Mouse (Mus musculus): ENCODE data around the gene Pik3ca. TPM values are rescaled to one million over a fixed set of nuclear protein-coding genes. Genes with fewer than 3 reads are reported as not detected.

Gene Pik3ca
- polyA plus RNA-seq, 1 experiment = 45.1 TPM

GRCm38 (mm10) chr3:32372470-32372869 lies 25.0 kb upstream of the Pik3ca start:
- Histone ChIP-seq H3K27ac (ENCODE audit: insufficient read depth, low read length) (no peak overlapping the region), H3K4me1 (ENCODE audit: control insufficient read depth, insufficient read depth, low read length) (peaks cover 7% of the 10 kb centered on the region; the same call in 1 of the 2 replicates), H3K4me3 (ENCODE audit: insufficient read depth, low read length) (no peak overlapping the region)
- no peak for TF ChIP-seq POLR2A (IDR thresholded peaks at IDR 0.05; ENCODE audit: low read depth, low read length)
- TF ChIP-seq CTCF (IDR thresholded peaks at IDR 0.05; ENCODE audit: borderline replicate concordance, insufficient read depth, low read length) = no peak

DNA sequence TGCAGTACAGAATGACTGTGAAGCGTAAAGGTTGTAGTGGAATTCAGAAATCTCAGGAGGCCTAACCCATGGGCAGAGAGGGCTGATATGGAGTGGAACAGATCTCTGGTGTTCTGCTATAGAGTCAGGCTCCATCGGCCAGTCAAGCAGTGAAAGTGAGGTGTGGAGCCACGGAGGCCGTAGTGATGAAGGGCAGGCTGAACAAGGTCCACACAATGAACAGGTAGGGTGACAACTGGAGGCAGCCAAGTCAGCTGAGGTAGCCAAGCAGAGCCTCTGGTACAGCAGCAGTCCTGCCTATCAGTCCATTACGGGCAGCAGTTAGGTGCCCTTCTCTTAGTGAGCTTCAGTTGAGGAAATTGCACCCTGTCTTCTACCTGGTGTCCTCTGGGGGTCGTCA lies 24.2 kb upstream of the Pik3ca start:
- H3K27ac ChIP-seq (ENCODE audit: insufficient read depth, low read length) = no peak overlapping the region
- peaks cover under 1% of the 10 kb centered on the region; the same call in 1 of the 2 replicates for H3K4me1 ChIP-seq (ENCODE audit: control insufficient read depth, insufficient read depth, low read length)
- H3K4me3 ChIP-seq (ENCODE audit: insufficient read depth, low read length) = no peak overlapping the region
- TF ChIP-seq POLR2A (IDR thresholded peaks at IDR 0.05; ENCODE audit: low read depth, low read length) = no peak
- no peak for TF ChIP-seq CTCF (IDR thresholded peaks at IDR 0.05; ENCODE audit: borderline replicate concordance, insufficient read depth, low read length)

GRCm38 (mm10) chr3:32379891-32380290 lies 17.6 kb upstream of the Pik3ca start:
- H3K4me1 ChIP-seq (ENCODE audit: control insufficient read depth, insufficient read depth, low read length) = no peaks in the 10 kb centered on the region
- TF ChIP-seq CTCF (IDR thresholded peaks at IDR 0.05; ENCODE audit: borderline replicate concordance, insufficient read depth, low read length) (peak; percentile 46; the same call in 1 of the 2 replicates), POLR2A (IDR thresholded peaks at IDR 0.05; ENCODE audit: low read depth, low read length) (no peak)
- no peak overlapping the region for H3K4me3 ChIP-seq (ENCODE audit: insufficient read depth, low read length)
- H3K27ac ChIP-seq (ENCODE audit: insufficient read depth, low read length) = no peak overlapping the region

DNA sequence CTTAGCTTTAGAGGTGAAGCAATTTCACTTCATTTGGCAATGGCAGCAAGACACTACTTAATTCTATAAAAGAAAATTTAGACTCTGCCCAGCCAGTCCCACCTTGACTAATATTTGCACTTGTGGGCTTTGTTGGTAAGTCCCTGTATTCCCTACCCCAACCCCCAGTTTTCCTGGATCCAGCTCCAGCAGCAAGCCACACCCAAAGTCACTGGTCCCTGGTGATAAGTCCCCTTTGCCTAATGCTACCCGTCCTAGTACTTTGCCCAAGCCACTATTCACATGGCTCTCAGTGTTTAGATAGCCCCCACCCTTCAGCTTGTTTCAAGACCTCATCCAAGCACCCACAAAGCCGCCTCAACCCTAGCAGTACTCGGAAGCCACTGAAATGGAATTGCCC lies 15.9 kb upstream of the Pik3ca start:
- no peak for TF ChIP-seq CTCF (IDR thresholded peaks at IDR 0.05; ENCODE audit: borderline replicate concordance, insufficient read depth, low read length)
- TF ChIP-seq POLR2A (IDR thresholded peaks at IDR 0.05; ENCODE audit: low read depth, low read length) = no peak
- Histone ChIP-seq H3K27ac (ENCODE audit: insufficient read depth, low read length) (no peak overlapping the region), H3K4me1 (ENCODE audit: control insufficient read depth, insufficient read depth, low read length) (no peaks in the 10 kb centered on the region), H3K4me3 (ENCODE audit: insufficient read depth, low read length) (no peak overlapping the region)

DNA sequence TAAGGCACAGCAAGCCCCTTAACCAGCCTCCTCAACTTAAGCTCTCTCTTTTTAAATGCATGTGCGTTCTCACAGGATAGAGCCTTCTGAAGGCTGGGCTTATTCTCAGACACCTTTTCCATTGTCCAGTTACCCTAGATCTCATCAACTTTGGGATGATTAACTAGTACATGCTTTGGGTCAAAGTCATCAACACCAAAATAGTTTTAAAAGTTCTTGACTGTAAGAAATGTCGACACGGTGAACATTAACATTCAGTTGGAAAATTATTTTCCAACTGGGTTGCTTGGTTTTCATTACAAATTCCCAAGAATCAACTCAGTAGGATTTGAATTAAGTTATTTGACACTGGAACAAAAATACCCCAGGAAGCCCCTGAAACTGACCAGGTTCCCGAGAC lies 4.6 kb upstream of the Pik3ca start:
- Histone ChIP-seq H3K4me3 (ENCODE audit: insufficient read depth, low read length) (no peak overlapping the region), H3K27ac (ENCODE audit: insufficient read depth, low read length) (no peak overlapping the region), H3K4me1 (ENCODE audit: control insufficient read depth, insufficient read depth, low read length) (no peaks in the 10 kb centered on the region)
- TF ChIP-seq POLR2A (IDR thresholded peaks at IDR 0.05; ENCODE audit: low read depth, low read length) (no peak), CTCF (IDR thresholded peaks at IDR 0.05; ENCODE audit: borderline replicate concordance, insufficient read depth, low read length) (no peak)

DNA sequence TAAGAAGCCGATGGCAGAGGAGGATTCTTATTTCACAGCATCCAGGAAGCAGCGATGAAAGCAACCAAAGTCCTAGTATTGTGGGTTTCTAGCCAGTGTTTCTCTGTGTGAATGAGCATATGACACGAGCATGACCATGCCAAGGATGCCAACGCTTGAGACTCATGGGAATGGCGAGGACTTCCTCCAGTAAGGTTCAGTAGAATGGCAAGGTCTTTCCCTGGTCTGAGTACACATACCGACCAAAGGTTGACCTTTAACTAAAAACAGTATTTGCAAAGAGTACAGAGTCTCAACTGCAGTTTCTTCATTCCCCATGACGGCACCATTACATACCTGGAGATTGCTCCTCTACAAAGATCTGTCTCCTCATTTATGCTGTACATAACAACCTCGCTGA lies 3.5 kb upstream of the Pik3ca start:
- Histone ChIP-seq H3K27ac (ENCODE audit: insufficient read depth, low read length) (no peak overlapping the region), H3K4me3 (ENCODE audit: insufficient read depth, low read length) (no peak overlapping the region), H3K4me1 (ENCODE audit: control insufficient read depth, insufficient read depth, low read length) (no peaks in the 10 kb centered on the region)
- TF ChIP-seq POLR2A (IDR thresholded peaks at IDR 0.05; ENCODE audit: low read depth, low read length) (no peak), CTCF (IDR thresholded peaks at IDR 0.05; ENCODE audit: borderline replicate concordance, insufficient read depth, low read length) (no peak)

DNA sequence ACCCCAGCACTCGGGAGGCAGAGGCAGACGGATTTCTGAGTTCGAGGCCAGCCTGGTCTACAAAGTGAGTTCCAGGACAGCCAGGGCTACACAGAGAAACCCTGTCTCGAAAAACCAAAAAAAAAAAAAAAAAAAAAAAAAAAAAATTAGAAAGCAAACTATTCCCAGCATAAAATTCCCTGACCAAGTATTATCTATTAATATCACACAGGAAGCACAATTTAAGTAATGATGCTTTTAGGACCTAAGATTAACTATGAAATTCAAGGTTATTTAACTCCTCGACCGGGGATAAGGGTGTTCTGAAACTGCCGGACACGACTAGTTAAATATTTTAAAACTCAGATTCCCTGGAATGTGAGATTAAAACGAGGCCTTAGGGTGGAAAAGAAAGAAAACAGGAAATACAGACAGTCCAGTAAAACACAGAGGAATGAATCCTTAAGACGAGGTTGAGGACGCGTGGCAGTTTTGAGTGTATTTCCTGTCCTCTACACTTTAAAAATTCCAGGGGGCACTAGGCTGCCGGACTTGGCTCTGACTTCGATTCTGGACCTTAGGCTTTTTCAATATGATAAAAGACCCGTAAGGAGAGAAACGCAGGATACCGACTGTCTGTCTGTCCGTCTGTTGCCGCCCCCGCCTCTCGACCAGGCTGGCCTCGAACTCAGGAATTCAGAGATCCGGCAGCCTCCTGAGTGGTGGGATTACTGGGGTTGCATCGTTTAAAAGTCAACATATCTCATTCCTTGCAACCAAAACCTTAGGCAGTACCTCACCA lies 1.5 kb upstream of the Pik3ca start:
- no peak for TF ChIP-seq CTCF (IDR thresholded peaks at IDR 0.05; ENCODE audit: borderline replicate concordance, insufficient read depth, low read length)
- no peak for TF ChIP-seq POLR2A (IDR thresholded peaks at IDR 0.05; ENCODE audit: low read depth, low read length)
- peaks cover 7% of the 10 kb centered on the region for H3K4me1 ChIP-seq (ENCODE audit: control insufficient read depth, insufficient read depth, low read length)
- peak overlapping the region; percentile 55 for H3K4me3 ChIP-seq (ENCODE audit: insufficient read depth, low read length)
- peak overlapping the region; percentile 89 for H3K27ac ChIP-seq (ENCODE audit: insufficient read depth, low read length)

GRCm38 (mm10) chr3:32396794-32397460 lies 544 bp upstream of the Pik3ca start:
- Histone ChIP-seq H3K27ac (ENCODE audit: insufficient read depth, low read length) (peak overlapping the region; percentile 89), H3K4me3 (ENCODE audit: insufficient read depth, low read length) (peak overlapping the region; percentile 55), H3K4me1 (ENCODE audit: control insufficient read depth, insufficient read depth, low read length) (peaks cover 7% of the 10 kb centered on the region)
- no peak for TF ChIP-seq CTCF (IDR thresholded peaks at IDR 0.05; ENCODE audit: borderline replicate concordance, insufficient read depth, low read length)
- peak; percentile 99 for TF ChIP-seq POLR2A (IDR thresholded peaks at IDR 0.05; ENCODE audit: low read depth, low read length)

DNA sequence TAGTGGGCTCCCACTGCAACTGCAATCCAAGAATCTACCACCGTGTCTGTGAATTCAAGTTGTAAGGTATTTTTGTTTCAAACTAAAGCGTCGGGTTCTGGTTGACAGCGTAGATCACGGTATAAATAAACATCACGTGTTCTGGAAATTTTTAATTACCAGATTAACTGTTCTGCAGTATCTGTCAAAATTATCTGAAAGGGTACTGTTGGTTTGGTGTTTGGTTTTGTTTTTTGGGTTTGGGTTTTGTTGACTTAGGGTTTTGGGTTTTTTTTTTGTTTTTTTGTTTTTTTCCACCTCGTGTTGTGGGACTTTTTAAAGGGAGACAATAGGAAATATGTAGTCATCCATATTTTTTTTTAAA lies 686 bp downstream of the Pik3ca start:
- TF ChIP-seq CTCF (IDR thresholded peaks at IDR 0.05; ENCODE audit: borderline replicate concordance, insufficient read depth, low read length) (no peak), POLR2A (IDR thresholded peaks at IDR 0.05; ENCODE audit: low read depth, low read length) (no peak)
- Histone ChIP-seq H3K4me1 (ENCODE audit: control insufficient read depth, insufficient read depth, low read length) (peaks cover 9% of the 10 kb centered on the region), H3K4me3 (ENCODE audit: insufficient read depth, low read length) (peak overlapping the region; percentile 86), H3K27ac (ENCODE audit: insufficient read depth, low read length) (no peak overlapping the region)

DNA sequence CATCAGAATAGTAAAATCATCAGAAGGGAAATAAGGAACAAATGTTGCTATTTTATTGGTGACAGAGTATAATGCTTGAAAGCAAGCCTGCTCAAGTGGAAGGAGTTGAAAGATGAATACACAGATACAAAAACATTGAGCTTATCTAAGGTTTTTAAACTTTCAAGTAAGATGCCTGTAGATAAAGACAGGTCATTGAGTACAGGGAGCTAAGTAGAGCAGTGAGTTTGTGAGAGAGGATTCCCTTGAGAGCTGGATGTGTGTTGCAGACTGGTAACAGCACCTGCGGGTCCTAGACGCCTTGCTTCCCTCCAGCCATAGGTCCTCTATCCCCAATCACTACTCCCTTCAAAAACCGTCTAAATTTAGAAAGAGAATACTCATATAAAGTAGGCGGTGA lies 1.2 kb downstream of the Pik3ca start:
- TF ChIP-seq POLR2A (IDR thresholded peaks at IDR 0.05; ENCODE audit: low read depth, low read length) (no peak), CTCF (IDR thresholded peaks at IDR 0.05; ENCODE audit: borderline replicate concordance, insufficient read depth, low read length) (no peak)
- Histone ChIP-seq H3K27ac (ENCODE audit: insufficient read depth, low read length) (no peak overlapping the region), H3K4me1 (ENCODE audit: control insufficient read depth, insufficient read depth, low read length) (peaks cover 12% of the 10 kb centered on the region), H3K4me3 (ENCODE audit: insufficient read depth, low read length) (peak overlapping the region; percentile 15; the same call in 1 of the 2 replicates)

Measured in embryonic fibroblast, embryonic 13.5 days (primary cell).